ENCODE assay signal across 8 mouse cellular contexts in the genomic region with DNA sequence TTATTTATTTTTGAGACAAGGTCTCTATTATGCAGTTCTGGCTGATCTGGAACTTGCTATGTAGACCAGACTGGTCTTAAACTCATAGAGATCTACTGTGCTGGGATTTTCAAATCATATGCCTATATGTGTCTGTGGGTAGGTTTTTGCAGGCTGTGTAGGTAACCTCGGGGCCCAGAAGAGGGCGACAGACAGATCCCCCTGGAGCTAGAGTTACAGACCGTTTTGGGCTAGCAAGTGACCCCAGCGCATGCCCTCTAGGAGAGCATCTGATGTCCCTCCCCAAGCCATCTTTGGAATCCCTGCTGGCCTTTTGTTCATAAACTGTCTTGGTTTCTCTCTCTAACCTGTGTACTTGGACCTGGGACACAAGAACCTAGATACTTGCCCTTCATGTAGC. TPM values are rescaled to one million over a fixed set of nuclear protein-coding genes. Genes with fewer than 3 reads are reported as not detected.
DNase-seq lines count a peak whose midpoint lies in the region; ATAC-seq lines count a peak whose summit lies in the region.

No protein-coding gene starts in this region.

- no peak overlapping the region for H3K9ac ChIP-seq in forebrain, embryonic 11.5 days (ENCODE audit: low read length)
- H3K9ac ChIP-seq in forebrain, embryonic 13.5 days: no peak overlapping the region
- no peak overlapping the region for H3K9ac ChIP-seq in hindbrain, embryonic 16.5 days (ENCODE audit: low read depth, low read length)

- no peak overlapping the region for H3K4me2 ChIP-seq in forebrain, embryonic 11.5 days (ENCODE audit: low read depth, low read length, severe bottlenecking)
- no peak overlapping the region for H3K4me2 ChIP-seq in forebrain, embryonic 13.5 days
- no peak overlapping the region for H3K4me2 ChIP-seq in hindbrain, embryonic 16.5 days (ENCODE audit: low read length)

- WGBS in forebrain, embryonic 11.5 days: 42% methylated on average over 4 of the region's 4 CpGs
- WGBS in forebrain, embryonic 13.5 days: 48% methylated on average over 4 of the region's 4 CpGs
- WGBS in hindbrain, embryonic 16.5 days: 45% methylated on average over 4 of the region's 4 CpGs

- no peak for DNase-seq in forebrain, embryonic 11.5 days (ENCODE audit: low spot score)
- DNase-seq in retina, postnatal 1 day: peak; percentile 56
- DNase-seq in retina, embryonic 14.5 days (ENCODE audit: low spot score): no peak
- DNase-seq in splenic B cell, adult 2 months (ENCODE audit: low read depth, low spot score): peak; percentile 41
- DNase-seq in adipocyte (ENCODE audit: low spot score): no peak

- peak overlapping the region; percentile 91 for H3K27ac ChIP-seq in forebrain, embryonic 11.5 days (ENCODE audit: low read depth, low read length)
- no peak overlapping the region; the same call in 1 of the 2 replicates for H3K27ac ChIP-seq in forebrain, embryonic 13.5 days
- peak overlapping the region; percentile 77; the same call in 1 of the 2 replicates for H3K27ac ChIP-seq in hindbrain, embryonic 16.5 days (ENCODE audit: low read depth, low read length)

- no peak overlapping the region for H3K4me3 ChIP-seq in forebrain, embryonic 11.5 days (ENCODE audit: low read depth, low read length)
- no peak overlapping the region for H3K4me3 ChIP-seq in forebrain, embryonic 13.5 days
- H3K4me3 ChIP-seq in hindbrain, embryonic 16.5 days (ENCODE audit: low read length): no peak overlapping the region

- no peaks in the 10 kb centered on the region for H3K36me3 ChIP-seq in forebrain, embryonic 11.5 days (ENCODE audit: control insufficient read depth, insufficient read depth, low read length)
- no peaks in the 10 kb centered on the region for H3K36me3 ChIP-seq in forebrain, embryonic 13.5 days (ENCODE audit: poor library complexity, severe bottlenecking)
- no peaks in the 10 kb centered on the region for H3K36me3 ChIP-seq in hindbrain, embryonic 16.5 days (ENCODE audit: control insufficient read depth, insufficient read depth, low read length)
- H3K36me3 ChIP-seq in splenic B cell, adult 2 months (ENCODE audit: control insufficient read depth, insufficient read depth, low read length, poor library complexity, severe bottlenecking): no peaks in the 10 kb centered on the region

- no peaks in the 10 kb centered on the region for H3K9me3 ChIP-seq in forebrain, embryonic 11.5 days (ENCODE audit: control insufficient read depth, low read length)
- H3K9me3 ChIP-seq in forebrain, embryonic 13.5 days (replicated peaks): no peaks in the 10 kb centered on the region
- no peaks in the 10 kb centered on the region for H3K9me3 ChIP-seq in hindbrain, embryonic 16.5 days (ENCODE audit: control insufficient read depth, low read length)

- peaks cover 22% of the 10 kb centered on the region for H3K4me1 ChIP-seq in forebrain, embryonic 11.5 days (replicated peaks; ENCODE audit: control insufficient read depth, insufficient read depth, low read length)
- peaks cover 27% of the 10 kb centered on the region for H3K4me1 ChIP-seq in forebrain, embryonic 13.5 days
- H3K4me1 ChIP-seq in hindbrain, embryonic 16.5 days (ENCODE audit: control insufficient read depth, insufficient read depth, low read depth, low read length): peaks cover 15% of the 10 kb centered on the region

- H3K27me3 ChIP-seq in forebrain, embryonic 11.5 days (ENCODE audit: control insufficient read depth, insufficient read depth, low read length): no peaks in the 10 kb centered on the region
- no peaks in the 10 kb centered on the region for H3K27me3 ChIP-seq in forebrain, embryonic 13.5 days
- no peaks in the 10 kb centered on the region for H3K27me3 ChIP-seq in hindbrain, embryonic 16.5 days (replicated peaks; ENCODE audit: control insufficient read depth, insufficient read depth, low read length)
- no peaks in the 10 kb centered on the region for H3K27me3 ChIP-seq in splenic B cell, adult 2 months (ENCODE audit: control insufficient read depth, insufficient read depth, low read length, poor library complexity, severe bottlenecking)

- ATAC-seq in forebrain, embryonic 11.5 days (replicated peaks; ENCODE audit: low FRiP score): no peak
- no peak for ATAC-seq in forebrain, embryonic 13.5 days
- ATAC-seq in hindbrain, embryonic 16.5 days: no peak
- no peak for ATAC-seq in megakaryocyte-erythroid progenitor cell, adult 5-6 weeks (replicated peaks; ENCODE audit: low FRiP score, low TSS enrichment, poor library complexity, severe bottlenecking)

RNA-seq across cellular contexts. Expression of a gene that starts 8.1 kb away (rescaled TPM):
- polyA plus RNA-seq in forebrain, embryonic 11.5 days (2014; fragmentation: Nextera tagmentation; extraction: Ambion mirVana): 67.3 and 68.7 TPM in 2 replicates
- polyA plus RNA-seq in forebrain, embryonic 13.5 days (2015; fragmentation: Nextera tagmentation; extraction: Ambion mirVana): 35.2 and 35.4 TPM in 2 replicates
- 18.2 and 19.6 TPM in 2 replicates for polyA plus RNA-seq in hindbrain, embryonic 16.5 days (2015; fragmentation: Nextera tagmentation; extraction: Ambion mirVana)
- 23.2 and 27.2 TPM in 2 replicates for total RNA-seq in megakaryocyte-erythroid progenitor cell, adult 5-6 weeks (2014; fragmentation: Nextera tagmentation)
- total RNA-seq in megakaryocyte-erythroid progenitor cell, adult 5-6 weeks (2017): 47.1 and 60.7 TPM in 2 replicates

RNA-seq across cellular contexts. Expression of a gene that starts 31.5 kb away (rescaled TPM):
- polyA plus RNA-seq in forebrain, embryonic 11.5 days (2014; fragmentation: Nextera tagmentation; extraction: Ambion mirVana): 52.7 and 72.3 TPM in 2 replicates
- 53.5 and 59.1 TPM in 2 replicates for polyA plus RNA-seq in forebrain, embryonic 13.5 days (2015; fragmentation: Nextera tagmentation; extraction: Ambion mirVana)
- 66.8 and 71.2 TPM in 2 replicates for polyA plus RNA-seq in hindbrain, embryonic 16.5 days (2015; fragmentation: Nextera tagmentation; extraction: Ambion mirVana)
- 170 and 181 TPM in 2 replicates for total RNA-seq in megakaryocyte-erythroid progenitor cell, adult 5-6 weeks (2014; fragmentation: Nextera tagmentation)
- total RNA-seq in megakaryocyte-erythroid progenitor cell, adult 5-6 weeks (2017): 94.9 and 126 TPM in 2 replicates

RNA-seq across cellular contexts. Expression of a gene that starts 33.1 kb away (rescaled TPM):
- 34.6 and 37.7 TPM in 2 replicates for polyA plus RNA-seq in forebrain, embryonic 11.5 days (2014; fragmentation: Nextera tagmentation; extraction: Ambion mirVana)
- 16.1 and 18.6 TPM in 2 replicates for polyA plus RNA-seq in forebrain, embryonic 13.5 days (2015; fragmentation: Nextera tagmentation; extraction: Ambion mirVana)
- 12.4 and 15.5 TPM in 2 replicates for polyA plus RNA-seq in hindbrain, embryonic 16.5 days (2015; fragmentation: Nextera tagmentation; extraction: Ambion mirVana)
- 71.6 and 76.7 TPM in 2 replicates for total RNA-seq in megakaryocyte-erythroid progenitor cell, adult 5-6 weeks (2014; fragmentation: Nextera tagmentation)
- 35.8 and 51.5 TPM in 2 replicates for total RNA-seq in megakaryocyte-erythroid progenitor cell, adult 5-6 weeks (2017)

RNA-seq across cellular contexts. Expression of a gene that starts 46.7 kb away (rescaled TPM):
- polyA plus RNA-seq in forebrain, embryonic 11.5 days (2014; fragmentation: Nextera tagmentation; extraction: Ambion mirVana): 5.0 and 5.7 TPM in 2 replicates
- 1.9 and 2.1 TPM in 2 replicates for polyA plus RNA-seq in forebrain, embryonic 13.5 days (2015; fragmentation: Nextera tagmentation; extraction: Ambion mirVana)
- 2.6 and 3.2 TPM in 2 replicates for polyA plus RNA-seq in hindbrain, embryonic 16.5 days (2015; fragmentation: Nextera tagmentation; extraction: Ambion mirVana)
- 44.2 and 65.2 TPM in 2 replicates for total RNA-seq in megakaryocyte-erythroid progenitor cell, adult 5-6 weeks (2014; fragmentation: Nextera tagmentation)
- 9.5 and 10.1 TPM in 2 replicates for total RNA-seq in megakaryocyte-erythroid progenitor cell, adult 5-6 weeks (2017)

Comparison
In these comparisons a context has a peak if more than half of its experiments do, and no peak if none do; other contexts are left out.
1. DNase-seq: peak in retina, postnatal 1 day (single experiment) and splenic B cell, adult 2 months (single experiment); none in forebrain, embryonic 11.5 days (single experiment), retina, embryonic 14.5 days (single experiment) and adipocyte (single experiment).